Mouse (Mus musculus): ENCODE measurements around the gene Myh11.

DNA sequence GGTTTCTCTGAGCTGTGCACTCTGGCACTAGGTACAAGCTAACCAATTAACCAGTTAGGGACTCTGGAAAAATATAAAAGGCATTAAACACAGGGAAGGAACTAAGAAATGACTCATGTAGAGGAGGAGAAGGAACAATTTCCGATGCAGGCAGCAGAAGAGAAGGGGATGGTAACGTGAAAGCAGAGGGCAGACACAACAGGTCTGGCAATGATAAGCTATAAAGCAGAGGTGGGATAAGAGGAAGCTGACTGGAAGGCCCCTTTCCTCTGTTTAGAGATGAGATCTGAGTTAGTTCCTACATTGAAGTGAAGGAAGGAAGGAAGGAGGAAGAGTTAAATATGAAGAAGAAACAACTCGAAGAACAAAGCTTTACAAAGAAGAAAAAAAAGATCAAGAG lies 18.7 kb upstream of the Myh11 start:
- no peak for TF ChIP-seq POLR2A (IDR thresholded peaks at IDR 0.05; ENCODE audit: low read depth, low read length)
- no peak for TF ChIP-seq CTCF (IDR thresholded peaks at IDR 0.05; ENCODE audit: borderline replicate concordance, insufficient read depth, low read length)

All from embryonic fibroblast, embryonic 13.5 days (primary cell).